Mouse (Mus musculus) urinary bladder, adult 2 months (tissue): ENCODE results near the gene Nav2. TPM values are rescaled to one million over a fixed set of nuclear protein-coding genes. Genes with fewer than 3 reads are reported as not detected.

Experiments
- DNase-seq: peaks from one replicate; pipeline ENCODE4 v3.0.0; 2022; ENCODE audit warnings: low spot score
- polyA plus RNA-seq: library from polyadenylated mRNA; depleted of rRNA; stranded (reverse); fragments of >200 nt; gene quantifications from 2 replicates; pipeline ENCODE4 v1.2.3, GENCODE M21; 2012

Gene Nav2
- polyA plus RNA-seq, 1 experiment, result 4.6 TPM

GRCm38 (mm10) chr7:49004402-49004801 lies 95.9 kb downstream of the Nav2 start:
- DNase-seq, result no peak

DNA sequence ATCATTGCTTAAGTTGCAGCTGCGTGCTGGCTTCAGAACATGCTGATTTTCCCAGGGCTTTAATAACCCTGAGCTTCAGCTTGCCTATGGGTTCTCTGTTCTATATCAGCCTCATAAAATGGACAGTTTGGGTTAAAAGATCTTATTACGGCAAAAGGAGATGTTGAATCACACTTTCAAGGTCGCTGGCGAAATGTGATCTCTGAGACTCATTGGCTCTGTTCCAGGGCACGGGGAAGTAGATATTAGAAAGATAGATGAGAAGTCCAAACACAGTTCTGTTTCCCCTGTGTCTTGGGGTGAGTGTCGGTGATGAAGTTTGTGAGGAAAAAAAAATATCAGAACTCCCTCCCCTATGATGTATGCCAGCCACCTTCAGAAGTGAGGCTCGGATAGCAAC lies 98.4 kb downstream of the Nav2 start:
- DNase-seq, result no peak

- no peak for DNase-seq
Measured at GRCm38 (mm10) chr7:49010739-49011138, 102.2 kb downstream of the Nav2 start.

GRCm38 (mm10) chr7:49012027-49012426 lies 103.5 kb downstream of the Nav2 start:
- no peak for DNase-seq

DNA sequence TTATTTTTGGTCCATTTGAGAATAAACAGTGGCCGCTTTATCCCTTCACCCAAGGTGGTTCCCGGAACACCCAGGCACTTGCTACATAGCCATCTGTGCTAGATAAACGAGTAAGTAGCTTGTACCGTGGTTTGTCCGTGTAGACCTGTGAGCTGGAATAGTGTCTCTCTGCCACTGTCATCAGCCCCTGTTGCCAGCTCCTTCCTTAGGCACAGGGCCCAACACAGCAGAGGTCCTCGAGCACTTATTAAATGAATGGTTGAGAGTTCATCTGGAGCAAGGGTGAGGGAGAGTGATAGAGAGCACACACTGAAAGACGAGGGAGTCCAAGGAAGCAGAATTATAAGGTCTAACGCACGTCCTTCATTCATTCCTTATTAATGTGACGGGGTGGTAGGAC lies 106.0 kb downstream of the Nav2 start:
- no peak for DNase-seq

- no peak for DNase-seq
Measured at GRCm38 (mm10) chr7:49015297-49015696, 106.8 kb downstream of the Nav2 start.

DNA sequence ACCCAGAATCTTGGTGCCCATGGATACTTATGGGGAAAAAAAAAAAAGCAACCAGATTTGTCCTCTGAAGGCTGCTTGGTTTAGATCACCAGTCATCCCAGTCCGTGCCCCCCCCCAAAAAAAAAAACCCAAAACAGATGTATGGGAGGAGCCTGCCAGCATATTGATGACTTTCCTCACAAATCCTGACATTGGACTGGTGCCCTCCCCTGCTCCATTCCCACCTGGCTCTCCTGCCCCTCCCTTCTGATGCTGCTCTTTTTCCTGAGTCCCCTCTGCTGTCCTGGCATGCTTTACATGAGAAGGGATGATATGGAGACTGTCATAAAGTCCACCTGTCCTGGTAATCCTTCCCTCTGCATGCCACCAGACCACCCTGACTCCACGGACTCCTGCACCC lies 107.6 kb downstream of the Nav2 start:
- DNase-seq, result no peak

GRCm38 (mm10) chr7:49017794-49018193 lies 109.3 kb downstream of the Nav2 start:
- DNase-seq, result no peak

GRCm38 (mm10) chr7:49018478-49018914 lies 110.0 kb downstream of the Nav2 start:
- no peak for DNase-seq

- DNase-seq, result no peak
Measured at GRCm38 (mm10) chr7:49025026-49025815, 116.7 kb downstream of the Nav2 start.

DNA sequence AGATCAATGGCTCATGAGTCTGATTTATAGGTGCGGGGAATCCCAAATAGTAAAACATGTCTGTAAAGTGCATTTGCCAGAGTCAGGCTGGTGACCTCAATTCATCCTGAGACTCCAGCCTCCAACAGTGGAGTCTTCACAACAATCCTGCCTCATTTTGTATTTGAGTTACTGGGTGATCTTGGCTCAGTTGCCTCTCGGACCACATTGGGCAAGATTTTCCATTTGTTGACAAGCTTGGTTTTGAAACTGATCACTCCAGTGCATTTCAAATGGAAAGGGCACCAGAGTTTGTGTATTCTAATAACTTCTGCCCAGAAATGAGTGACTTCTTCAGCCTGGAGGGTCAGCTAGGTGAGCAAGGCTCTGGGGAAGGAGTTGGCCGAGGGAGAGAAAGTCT lies 117.5 kb downstream of the Nav2 start:
- DNase-seq, result no peak

DNA sequence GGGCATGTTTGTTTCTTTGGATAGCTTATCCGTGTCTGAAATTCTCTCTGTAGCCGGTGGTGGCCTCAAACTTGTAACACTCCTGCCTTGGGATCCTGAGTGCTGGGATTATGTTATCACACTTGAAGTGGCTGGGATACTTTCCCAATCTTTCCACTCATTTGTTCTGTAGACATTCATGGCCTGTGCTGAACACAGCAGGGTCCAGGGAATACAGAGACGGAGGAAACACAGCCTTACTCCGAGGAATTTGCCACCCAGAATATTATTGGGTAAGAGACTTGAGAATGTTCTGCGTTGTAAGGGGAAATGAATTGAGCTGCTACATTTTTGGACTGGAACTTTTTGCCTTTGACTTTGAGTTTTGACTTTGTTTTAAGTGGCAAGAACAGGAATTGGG lies 118.0 kb downstream of the Nav2 start:
- DNase-seq, result no peak

- DNase-seq, result no peak
Measured at GRCm38 (mm10) chr7:49029282-49030012, 120.9 kb downstream of the Nav2 start.

DNA sequence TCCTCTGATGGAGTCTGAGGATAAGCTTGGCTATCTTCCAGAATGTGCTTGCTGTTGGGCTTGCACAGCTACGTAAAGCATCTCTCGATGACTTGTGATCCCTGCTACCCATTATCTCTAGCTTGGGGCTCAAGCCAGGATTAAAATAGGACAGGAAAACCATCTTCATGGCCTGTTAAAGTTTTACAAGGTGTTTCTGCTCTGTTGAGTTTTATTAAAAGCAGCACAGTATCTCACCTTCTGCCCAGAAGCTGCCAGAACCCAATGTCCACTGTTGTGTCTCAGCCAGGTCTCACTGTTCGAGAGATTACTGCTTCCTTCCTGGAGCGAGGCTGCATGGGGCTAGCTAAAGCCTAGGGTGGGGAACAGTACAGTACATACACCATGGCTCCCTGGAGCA lies 123.7 kb downstream of the Nav2 start:
- no peak for DNase-seq

GRCm38 (mm10) chr7:49034253-49034652 lies 125.7 kb downstream of the Nav2 start:
- DNase-seq, result no peak

DNA sequence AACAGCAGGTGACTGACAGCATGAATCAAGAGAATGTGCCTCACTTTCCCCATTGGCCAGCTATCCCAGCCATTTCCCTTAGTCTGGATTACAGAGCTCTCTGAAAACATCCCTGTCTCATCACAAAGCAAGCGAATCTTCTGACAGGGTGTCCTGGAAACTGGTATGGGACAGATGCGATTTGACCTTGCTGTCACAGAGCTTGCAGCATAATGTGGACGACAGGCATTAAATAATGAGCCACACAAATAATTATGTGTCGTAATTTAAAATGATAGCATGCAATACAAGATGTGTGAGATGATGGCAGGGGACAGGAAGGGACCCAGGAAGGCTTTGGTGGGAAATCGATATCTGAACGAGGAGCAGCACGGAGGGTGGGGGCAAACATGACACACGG lies 131.6 kb downstream of the Nav2 start:
- no peak for DNase-seq

DNA sequence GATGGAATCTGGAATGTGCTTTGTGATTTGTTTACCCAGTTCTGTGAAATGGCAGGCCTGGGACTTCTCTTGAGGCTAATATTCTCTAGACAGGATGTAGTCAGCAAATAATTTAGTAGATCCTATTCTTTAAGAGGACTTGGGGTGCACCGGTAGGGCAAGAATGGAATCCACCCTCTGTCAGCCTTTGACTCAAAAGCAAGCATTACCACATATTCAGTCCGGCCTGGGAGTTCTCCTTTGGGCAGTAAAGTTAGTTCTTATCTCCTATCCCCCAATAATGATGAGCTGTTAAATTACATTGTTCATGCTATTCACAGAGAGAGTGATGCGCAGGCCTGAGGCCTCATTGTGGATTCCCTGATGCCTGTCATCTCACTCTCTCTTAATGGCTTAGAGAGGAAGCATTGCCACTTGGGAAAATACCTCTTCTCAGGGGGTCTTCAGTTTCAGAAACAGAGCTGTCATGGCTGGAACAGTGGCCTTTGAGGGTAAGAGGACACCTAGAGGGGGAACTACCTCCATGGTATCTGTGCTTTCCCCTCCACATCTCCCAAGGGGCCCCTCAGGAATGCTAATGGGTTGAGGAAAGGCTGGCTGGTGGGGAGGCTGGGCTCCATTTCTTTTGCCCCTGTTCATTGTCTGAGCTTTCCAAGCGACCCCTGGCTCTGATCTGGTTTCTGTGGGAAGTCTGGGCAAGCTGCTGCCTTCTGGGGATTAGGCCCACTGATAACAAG lies 133.0 kb downstream of the Nav2 start:
- no peak for DNase-seq

- DNase-seq, result no peak
Measured at GRCm38 (mm10) chr7:49045499-49046346, 137.2 kb downstream of the Nav2 start.

GRCm38 (mm10) chr7:49046347-49046989 lies 138.0 kb downstream of the Nav2 start:
- DNase-seq, result no peak

GRCm38 (mm10) chr7:49047336-49047735 lies 138.8 kb downstream of the Nav2 start:
- DNase-seq, result no peak
